Mouse (Mus musculus): Measurements from ENCODE around the gene Ackr3.

DNA sequence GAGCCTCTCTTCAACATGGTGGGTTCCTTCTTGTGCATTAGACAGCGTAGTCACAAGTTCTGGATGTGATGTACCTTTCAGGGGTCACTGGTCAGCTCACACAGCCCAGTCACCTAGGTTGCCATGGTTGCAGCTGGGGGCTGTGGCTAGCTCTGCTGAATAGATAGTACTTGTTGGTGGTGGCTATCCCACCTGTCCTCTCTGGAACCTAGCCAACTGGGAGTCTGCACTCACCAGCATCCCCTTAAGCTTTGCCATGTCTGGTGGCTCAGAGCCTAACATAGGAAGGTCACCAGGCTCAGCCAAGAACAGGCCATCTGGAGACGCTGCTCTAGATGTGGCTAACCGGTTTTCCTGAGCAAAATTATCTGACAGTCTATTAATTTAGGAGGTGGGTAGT is 47.4 kb downstream of the Ackr3 start:
- no peak for TF ChIP-seq CTCF (IDR thresholded peaks at IDR 0.05; ENCODE audit: borderline replicate concordance, extremely low read depth, insufficient read depth, insufficient read length)
- TF ChIP-seq POLR2A (IDR thresholded peaks at IDR 0.05; ENCODE audit: borderline replicate concordance, extremely low read depth, insufficient read depth, insufficient read length, poor library complexity, severe bottlenecking): no peak

Data from brain, embryonic 14.5 days (tissue).